Mouse (Mus musculus) MEL (cell line): ENCODE results near the gene Nes. TPM values are rescaled to one million over a fixed set of nuclear protein-coding genes. Genes with fewer than 3 reads are reported as not detected.

Source experiments
- DNase-seq: peaks from one replicate; pipeline ENCODE4 v3.0.0; 2011; ENCODE audit warnings: low read depth, low spot score
- H3K27ac ChIP-seq: 2 replicates; pipeline ENCODE4 v1.5.1; 2012; ENCODE audit warnings: low read depth, mild to moderate bottlenecking, control low read depth, low read length, moderate library complexity; ENCODE audit not compliant: control insufficient read depth
- H3K27me3 ChIP-seq, 2 experiments: fragments of 150-350 bp in 1 of 2; sonication (generic) in 1 of 2; 2 replicates each; pipeline ENCODE4 v1.6.1; 2012; ENCODE audit warnings: low read length in 2 of 2, mild to moderate bottlenecking in 2 of 2, improper control_type of control experiment in 1 of 2, moderate library complexity in 1 of 2; ENCODE audit not compliant: insufficient read depth in 2 of 2, control insufficient read depth in 1 of 2
- H3K36me3 ChIP-seq, 2 experiments: 2 replicates each; pipeline ENCODE4 v1.6.1; 2012 to 2014; ENCODE audit warnings: low read length in 2 of 2, improper control_type of control experiment in 1 of 2, inconsistent platforms in 1 of 2, mild to moderate bottlenecking in 1 of 2; ENCODE audit not compliant: insufficient read depth in 2 of 2, control insufficient read depth in 1 of 2
- H3K4me1 ChIP-seq, 2 experiments: fragments of 150-350 bp in 1 of 2; sonication (generic) in 1 of 2; 2 replicates each; pipeline ENCODE4 v1.6.1; 2012; ENCODE audit warnings: low read length in 2 of 2, improper control_type of control experiment in 1 of 2, mild to moderate bottlenecking in 1 of 2; ENCODE audit not compliant: insufficient read depth in 2 of 2, control insufficient read depth in 1 of 2
- H3K4me3 ChIP-seq, 2 experiments: fragments of 150-350 bp in 1 of 2; sonication (generic) in 1 of 2; 2 replicates each; pipeline ENCODE4 v1.5.1; 2012; ENCODE audit warnings: low read depth in 2 of 2, low read length in 2 of 2, mild to moderate bottlenecking in 2 of 2, moderate library complexity in 2 of 2, control low read depth in 1 of 2, improper control_type of control experiment in 1 of 2; ENCODE audit not compliant: control insufficient read depth in 1 of 2, insufficient read depth in 1 of 2
- H3K79me2 ChIP-seq: 2 replicates; pipeline ENCODE4 v1.6.1; 2012; ENCODE audit warnings: mild to moderate bottlenecking, low read length, moderate library complexity; ENCODE audit not compliant: control insufficient read depth, poor library complexity, insufficient read depth
- H3K9ac ChIP-seq: 2 replicates; pipeline ENCODE4 v1.6.1; 2012; ENCODE audit warnings: low read depth, mild to moderate bottlenecking, control low read depth, low read length, moderate library complexity; ENCODE audit not compliant: control insufficient read depth, poor library complexity, severe bottlenecking
- H3K9me3 ChIP-seq: fragments of 150-350 bp; sonication (generic); replicated peaks from 2 replicates; pipeline ENCODE4 v1.6.1; 2012; ENCODE audit warnings: mild to moderate bottlenecking, low read length, improper control_type of control experiment, moderate library complexity; ENCODE audit not compliant: insufficient read depth
- CHD1 ChIP-seq: IDR thresholded peaks from 2 replicates; pipeline ENCODE4 v1.6.1; 2012; ENCODE audit warnings: low read depth, mild to moderate bottlenecking, inconsistent platforms, low read length, improper control_type of control experiment
- CTCF ChIP-seq, 3 experiments: IDR thresholded peaks in 2 of 3; conservative IDR thresholded peaks in 1 of 3; 2 replicates each; pipeline ENCODE4 v1.5.1; 2011 to 2012; ENCODE audit warnings: low read length in 3 of 3, low read depth in 2 of 3, mild to moderate bottlenecking in 2 of 3, improper control_type of control experiment in 1 of 3, inconsistent platforms in 1 of 3, mixed read lengths in 1 of 3, moderate library complexity in 1 of 3; ENCODE audit not compliant: control insufficient read depth in 1 of 3, insufficient read depth in 1 of 3, poor library complexity in 1 of 3, severe bottlenecking in 1 of 3
- GABPA ChIP-seq: IDR thresholded peaks from 2 replicates; pipeline ENCODE4 v1.6.1; 2012; ENCODE audit warnings: low read depth, mild to moderate bottlenecking, inconsistent platforms, low read length, improper control_type of control experiment, moderate library complexity
- HCFC1 ChIP-seq: IDR thresholded peaks from 2 replicates; pipeline ENCODE4 v1.6.1; 2012; ENCODE audit warnings: low read depth, mild to moderate bottlenecking, inconsistent platforms, low read length, improper control_type of control experiment, moderate library complexity
- JUND ChIP-seq: IDR thresholded peaks from 2 replicates; pipeline ENCODE4 v1.6.1; 2011; ENCODE audit warnings: low read depth, mild to moderate bottlenecking, improper control_type of control experiment, low read length
- MXI1 ChIP-seq: IDR thresholded peaks from 2 replicates; pipeline ENCODE4 v1.6.1; 2011; ENCODE audit warnings: mild to moderate bottlenecking, low read depth, low read length, improper control_type of control experiment
- MYB ChIP-seq: IDR thresholded peaks from 2 replicates; pipeline ENCODE4 v1.6.1; 2011; ENCODE audit warnings: mild to moderate bottlenecking, low read depth, low read length, improper control_type of control experiment
- NRF1 ChIP-seq: IDR thresholded peaks from 2 replicates; pipeline ENCODE4 v1.6.1; 2014; ENCODE audit warnings: low read depth, mild to moderate bottlenecking, inconsistent platforms, low read length, improper control_type of control experiment, moderate library complexity; ENCODE audit not compliant: poor library complexity, insufficient read depth, severe bottlenecking
- POLR2A ChIP-seq, 2 experiments: IDR thresholded peaks; 2 replicates each; pipeline ENCODE4 v1.6.1; 2011 to 2012; ENCODE audit warnings: low read length in 2 of 2, mild to moderate bottlenecking in 2 of 2, control low read depth in 1 of 2, improper control_type of control experiment in 1 of 2, low read depth in 1 of 2, moderate library complexity in 1 of 2; ENCODE audit not compliant: control insufficient read depth in 1 of 2, insufficient read depth in 1 of 2, poor library complexity in 1 of 2
- POLR2AphosphoS2 ChIP-seq: IDR thresholded peaks from 2 replicates; pipeline ENCODE4 v1.6.1; 2011; ENCODE audit warnings: low read length, improper control_type of control experiment
- POLR2AphosphoS5 ChIP-seq: IDR thresholded peaks from 2 replicates; pipeline ENCODE4 v1.6.1; 2012; ENCODE audit warnings: low read depth, borderline replicate concordance, mild to moderate bottlenecking, inconsistent platforms, low read length, moderate library complexity, mixed read lengths
- RCOR1 ChIP-seq: IDR thresholded peaks from 2 replicates; pipeline ENCODE4 v1.6.1; 2012; ENCODE audit warnings: low read depth, mild to moderate bottlenecking, inconsistent platforms, low read length, improper control_type of control experiment
- UBTF ChIP-seq: IDR thresholded peaks from 2 replicates; pipeline ENCODE4 v1.6.1; 2012; ENCODE audit warnings: low read depth, mild to moderate bottlenecking, inconsistent platforms, low read length, improper control_type of control experiment, moderate library complexity, borderline replicate concordance; ENCODE audit not compliant: insufficient read depth
- USF2 ChIP-seq, 2 experiments: IDR thresholded peaks; 2 replicates each; pipeline ENCODE4 v1.6.1; 2011 to 2012; ENCODE audit warnings: improper control_type of control experiment in 2 of 2, low read length in 2 of 2, borderline replicate concordance in 1 of 2, inconsistent platforms in 1 of 2, low read depth in 1 of 2, mild to moderate bottlenecking in 1 of 2; ENCODE audit not compliant: insufficient read depth in 1 of 2
- polyA plus RNA-seq, 2 experiments: library from polyadenylated mRNA; stranded (reverse) in 1 of 2; unstranded in 1 of 2; fragments of >175 nt in 1 of 2; fragments of >200 nt in 1 of 2; gene quantifications; 2 replicates each; pipeline versions ENCODE4 v1.2.1 to v1.2.4; 2012; ENCODE audit warnings: low replicate concordance in 2 of 2, low read depth in 1 of 2; ENCODE audit not compliant: insufficient read length in 2 of 2, insufficient read depth in 1 of 2, missing spikeins in 1 of 2
- total RNA-seq: library from RNA; depleted of rRNA; stranded (reverse); fragments of 300-350 nt; gene quantifications from 2 replicates; pipeline ENCODE4 v1.2.3, GENCODE M21; 2012

Nes gene
- total and polyA plus RNA-seq, 3 experiments = 0.01 TPM; not detected in 2

- no peak overlapping the region for H3K4me3 ChIP-seq
- H3K27me3 ChIP-seq = peaks cover 12% of the 10 kb centered on the region in 2 experiments
- H3K79me2 ChIP-seq = no peaks in the 10 kb centered on the region; the same call in 1 of the 2 replicates
- H3K9me3 ChIP-seq = no peaks in the 10 kb centered on the region
- H3K27ac ChIP-seq = no peak overlapping the region
- H3K4me1 ChIP-seq = no peaks in the 10 kb centered on the region
- H3K36me3 ChIP-seq = no peaks in the 10 kb centered on the region
- no peak overlapping the region for H3K9ac ChIP-seq
- no peak for TF ChIP-seq POLR2AphosphoS2
- no peak for DNase-seq
Measured at GRCm38 (mm10) chr3:87971489-87972202, 768 bp downstream of the Nes start.

- TF ChIP-seq GABPA = no peak
- TF ChIP-seq JUND = no peak
- no peak for TF ChIP-seq POLR2AphosphoS5
- no peak for TF ChIP-seq CHD1
- TF ChIP-seq MYB = no peak
- TF ChIP-seq POLR2A (IDR thresholded peaks at IDR 0.05; ENCODE audit: control insufficient read depth in 1 of 2, insufficient read depth in 1 of 2, low read depth in 1 of 2, low read length in 2 of 2, poor library complexity in 1 of 2) = no peak
- TF ChIP-seq CTCF (IDR thresholded peaks at IDR 0.05 in 2 of 3, conservative IDR thresholded peaks at IDR 0.05 in 1 of 3; ENCODE audit: control insufficient read depth in 1 of 3, insufficient read depth in 1 of 3, low read depth in 2 of 3, low read length in 3 of 3, poor library complexity in 1 of 3, severe bottlenecking in 1 of 3) = no peak
- TF ChIP-seq NRF1 = no peak
- TF ChIP-seq HCFC1 = no peak
- TF ChIP-seq RCOR1 = no peak
- no peak for TF ChIP-seq USF2 (IDR thresholded peaks at IDR 0.05; ENCODE audit: borderline replicate concordance in 1 of 2, insufficient read depth in 1 of 2, low read depth in 1 of 2, low read length in 2 of 2)
- no peak for TF ChIP-seq UBTF
- H3K4me3 ChIP-seq = no peak overlapping the region
- no peaks in the 10 kb centered on the region for H3K4me1 ChIP-seq
- H3K9me3 ChIP-seq = no peaks in the 10 kb centered on the region
- peaks cover 10 to 14% of the 10 kb centered on the region in 2 experiments for H3K27me3 ChIP-seq
- no peaks in the 10 kb centered on the region; the same call in 1 of the 2 replicates for H3K79me2 ChIP-seq
- no peak for DNase-seq
- no peak overlapping the region for H3K27ac ChIP-seq
- H3K9ac ChIP-seq = no peak overlapping the region
- H3K36me3 ChIP-seq = no peaks in the 10 kb centered on the region
Measured at GRCm38 (mm10) chr3:87972203-87972664, 1.4 kb downstream of the Nes start.

GRCm38 (mm10) chr3:87972776-87973175 is 1.9 kb downstream of the Nes start:
- Histone ChIP-seq H3K9ac (no peak overlapping the region), H3K36me3 (no peaks in the 10 kb centered on the region), H3K4me3 (no peak overlapping the region), H3K79me2 (no peaks in the 10 kb centered on the region; the same call in 1 of the 2 replicates), H3K27me3 (peaks cover 9 to 15% of the 10 kb centered on the region in 2 experiments), H3K4me1 (no peaks in the 10 kb centered on the region), H3K27ac (no peak overlapping the region), H3K9me3 (no peaks in the 10 kb centered on the region)
- TF ChIP-seq MXI1 = no peak
- TF ChIP-seq USF2 (IDR thresholded peaks at IDR 0.05; ENCODE audit: borderline replicate concordance in 1 of 2, insufficient read depth in 1 of 2, low read depth in 1 of 2, low read length in 2 of 2) = no peak
- no peak for DNase-seq
